Mouse (Mus musculus) forebrain, embryonic 11.5 days (tissue): ENCODE measurements around the gene Ncan. TPM values are rescaled to one million over a fixed set of nuclear protein-coding genes. Genes with fewer than 3 reads are reported as not detected.

Experiments used
- ATAC-seq: fragments of 200-750 bp; cut with Nextera tagmentation; replicated peaks from 2 replicates; pipeline ENCODE4 v1.8.0; 2017; ENCODE audit warnings: moderate TSS enrichment; ENCODE audit not compliant: low FRiP score
- DNase-seq: peaks from one replicate; pipeline ENCODE4 v3.0.0-alpha.2; 2017; ENCODE audit warnings: low spot score
- H3K27ac ChIP-seq: fragments of 300-500 bp; sonication (generic); 2 replicates; pipeline ENCODE4 v1.5.1; 2014; ENCODE audit warnings: low read depth, low read length
- H3K27me3 ChIP-seq: fragments of 300-500 bp; sonication (generic); 2 replicates; pipeline ENCODE4 v1.6.1; 2014; ENCODE audit warnings: mild to moderate bottlenecking, low read length, mixed read lengths; ENCODE audit not compliant: control insufficient read depth, insufficient read depth
- H3K36me3 ChIP-seq: fragments of 300-500 bp; sonication (generic); 2 replicates; pipeline ENCODE4 v1.6.1; 2014; ENCODE audit warnings: mild to moderate bottlenecking, low read length, moderate library complexity, mixed read lengths; ENCODE audit not compliant: control insufficient read depth, insufficient read depth
- H3K4me1 ChIP-seq: fragments of 300-500 bp; sonication (generic); replicated peaks from 2 replicates; pipeline ENCODE4 v1.6.1; 2014; ENCODE audit warnings: low read length, mixed read lengths; ENCODE audit not compliant: control insufficient read depth, insufficient read depth
- H3K4me2 ChIP-seq: fragments of 300-500 bp; sonication (generic); 2 replicates; pipeline ENCODE4 v1.6.1; 2014; ENCODE audit warnings: low read depth, mild to moderate bottlenecking, low read length, moderate library complexity, mixed read lengths; ENCODE audit not compliant: severe bottlenecking
- H3K4me3 ChIP-seq: fragments of 300-500 bp; sonication (generic); 2 replicates; pipeline ENCODE4 v1.5.1; 2014; ENCODE audit warnings: low read depth, low read length
- H3K9ac ChIP-seq: fragments of 300-500 bp; sonication (generic); 2 replicates; pipeline ENCODE4 v1.6.1; 2014; ENCODE audit warnings: low read length
- H3K9me3 ChIP-seq: fragments of 300-500 bp; sonication (generic); 2 replicates; pipeline ENCODE4 v1.6.1; 2016; ENCODE audit warnings: low read length, mixed read lengths; ENCODE audit not compliant: control insufficient read depth
- WGBS: fragments of 180-500 bp; shearing (Covaris S2); extraction: QIAGEN DNeasy Blood & Tissue Kit; methylation state at CpG from one replicate; pipeline ENCODE4 v1.1.7; 2014; 5-methylcytosine and 5-hydroxymethylcytosine counted together
- polyA plus RNA-seq: library from polyadenylated mRNA; unstranded; fragments of >200 nt; fragmentation: Nextera tagmentation; extraction: Ambion mirVana; gene quantifications from 2 replicates; pipeline ENCODE4 v1.2.1, GENCODE M21; 2014

Gene Ncan
- polyA plus RNA-seq, 1 experiment from 2014 or later, result 51.5 TPM

DNA sequence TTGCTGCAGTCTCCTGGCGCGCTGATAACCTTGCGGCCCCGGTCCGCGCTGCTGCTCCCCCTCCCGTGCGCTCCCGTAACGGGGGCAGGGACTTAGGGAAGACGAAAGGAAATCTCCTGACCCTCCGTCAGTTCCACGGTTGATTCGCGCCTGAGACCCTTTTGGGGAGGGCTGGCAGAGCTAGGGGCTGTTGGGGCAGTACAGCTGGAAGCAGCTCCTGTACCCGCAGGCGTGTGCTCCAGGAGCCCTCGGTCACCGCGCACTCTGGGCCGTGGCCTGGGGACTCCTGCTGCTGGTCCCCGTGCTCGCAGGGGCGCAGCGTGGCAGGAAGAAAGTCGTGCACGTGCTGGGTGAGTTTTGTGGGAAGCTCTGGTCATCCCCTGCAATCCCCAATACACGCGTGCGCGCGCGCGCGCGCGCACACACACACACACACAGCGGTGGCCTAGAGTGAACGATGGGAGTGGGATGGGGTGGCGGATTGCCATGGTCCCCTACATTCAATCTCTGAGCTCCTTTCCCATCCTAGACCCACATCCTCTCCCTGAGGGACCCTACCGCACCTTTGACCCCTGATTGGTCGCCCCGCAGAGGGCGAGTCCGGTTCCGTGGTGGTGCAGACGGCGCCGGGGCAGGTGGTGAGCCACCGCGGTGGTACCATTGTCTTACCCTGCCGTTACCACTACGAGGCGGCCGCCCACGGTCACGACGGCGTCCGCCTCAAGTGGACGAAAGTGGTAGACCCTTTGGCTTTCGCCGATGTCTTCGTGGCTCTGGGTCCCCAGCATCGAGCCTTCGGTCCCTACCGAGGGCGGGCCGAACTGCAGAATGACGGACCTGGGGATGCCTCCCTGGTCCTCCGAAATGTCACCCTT lies 36.2 kb downstream of the Ncan start:
- H3K4me2 ChIP-seq, result peak overlapping the region; percentile 60
- no peak overlapping the region for H3K27ac ChIP-seq
- 0 out of 2 replicates have a peak overlapping the region, but pooled peaks have one; percentile 37 for H3K9ac ChIP-seq
- 2% methylated on average over 71 of the region's 71 CpGs for WGBS
- peaks cover 68% of the 10 kb centered on the region for H3K27me3 ChIP-seq
- H3K4me1 ChIP-seq, result peaks cover 15% of the 10 kb centered on the region; the same call in 1 of the 2 replicates
- no peaks in the 10 kb centered on the region for H3K36me3 ChIP-seq
- H3K4me3 ChIP-seq, result peak overlapping the region; percentile 36
- H3K9me3 ChIP-seq, result no peaks in the 10 kb centered on the region
- ATAC-seq, result no peak
- peak; percentile 60 for DNase-seq

DNA sequence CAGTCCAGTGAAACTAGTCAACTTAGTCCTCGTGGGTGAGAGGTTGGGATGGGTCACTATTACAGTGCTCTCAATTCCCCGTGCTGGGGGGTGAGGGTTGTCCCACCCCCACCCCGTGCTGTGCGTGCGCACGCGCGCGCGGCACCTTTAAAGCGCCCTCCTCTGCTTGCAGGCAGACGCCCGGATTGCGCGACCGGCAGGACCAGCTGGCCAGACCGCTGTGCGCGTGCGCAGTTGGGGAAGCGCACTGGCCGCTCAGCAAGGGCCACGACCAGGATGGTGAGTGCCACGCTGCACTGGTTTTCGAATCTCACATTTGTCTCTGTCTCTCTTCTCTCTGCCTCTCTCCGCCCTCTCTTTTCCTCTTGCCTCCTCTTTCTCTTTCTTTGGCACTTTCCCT lies 37.4 kb downstream of the Ncan start, which contains the start of gene Hapln4:
Hapln4 (plus strand) TSS at position 173 of the 400 bp plus-strand sequence.
- Histone ChIP-seq H3K4me3 (peak within 1 kb of the TSS; percentile 36), H3K36me3 (no peaks in the 10 kb centered on the region), H3K27ac (no peak within 1 kb of the TSS), H3K9me3 (no peaks in the 10 kb centered on the region), H3K4me1 (peaks cover 15% of the 10 kb centered on the region; the same call in 1 of the 2 replicates), H3K27me3 (peaks cover 57% of the 10 kb centered on the region), H3K4me2 (peak within 1 kb of the TSS; percentile 60), H3K9ac (0 out of 2 replicates have a peak within 1 kb of the TSS, but pooled peaks have one; percentile 37)
- WGBS, result under 1% methylated on average over 26 of the region's 26 CpGs
- peak; percentile 19; the same call in 1 of the 2 replicates for ATAC-seq
- peak; percentile 85 for DNase-seq

- ATAC-seq (no peak), DNase-seq (no peak)
- no peaks in the 10 kb centered on the region for H3K9me3 ChIP-seq
- H3K36me3 ChIP-seq, result no peaks in the 10 kb centered on the region
- 87% methylated on average over 2 of the region's 2 CpGs for WGBS
- no peak overlapping the region for H3K4me3 ChIP-seq
- H3K27me3 ChIP-seq, result peaks cover 44% of the 10 kb centered on the region
- peaks cover 12% of the 10 kb centered on the region; the same call in 1 of the 2 replicates for H3K4me1 ChIP-seq
- H3K4me2 ChIP-seq, result no peak overlapping the region
- no peak overlapping the region for H3K9ac ChIP-seq
- H3K27ac ChIP-seq, result no peak overlapping the region
Measured at GRCm38 (mm10) chr8:70081976-70082375, 38.7 kb downstream of the Ncan start.

DNA sequence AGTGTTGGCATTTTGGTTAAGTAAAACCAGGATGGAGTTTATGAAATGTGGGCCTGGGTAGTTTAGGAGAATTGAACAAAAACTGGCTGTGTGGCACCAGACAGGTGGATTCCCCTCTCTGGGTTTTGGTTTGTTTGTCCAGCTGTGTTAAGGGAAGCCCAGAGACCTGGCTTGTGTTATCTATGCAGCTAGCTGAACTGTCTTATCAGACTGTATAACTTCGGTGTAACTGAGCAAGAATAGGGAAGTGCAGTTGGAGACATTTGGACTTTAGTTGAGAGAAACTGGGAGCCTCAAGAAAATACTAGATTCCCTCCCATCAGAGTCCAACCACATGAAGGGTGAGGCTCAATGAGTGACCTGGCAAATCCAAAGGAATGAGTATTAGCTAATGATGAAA lies 47.0 kb downstream of the Ncan start:
- no peaks in the 10 kb centered on the region for H3K9me3 ChIP-seq
- no peak overlapping the region for H3K4me2 ChIP-seq
- ATAC-seq (no peak), DNase-seq (no peak)
- H3K27ac ChIP-seq, result no peak overlapping the region
- WGBS, result 87% methylated on average over 1 of the region's 1 CpGs
- H3K27me3 ChIP-seq, result no peaks in the 10 kb centered on the region
- no peaks in the 10 kb centered on the region; the same call in 1 of the 2 replicates for H3K36me3 ChIP-seq
- 0 out of 2 replicates have a peak, but pooled peaks cover 2% of the 10 kb centered on the region for H3K4me1 ChIP-seq
- no peak overlapping the region for H3K4me3 ChIP-seq
- no peak overlapping the region for H3K9ac ChIP-seq

DNA sequence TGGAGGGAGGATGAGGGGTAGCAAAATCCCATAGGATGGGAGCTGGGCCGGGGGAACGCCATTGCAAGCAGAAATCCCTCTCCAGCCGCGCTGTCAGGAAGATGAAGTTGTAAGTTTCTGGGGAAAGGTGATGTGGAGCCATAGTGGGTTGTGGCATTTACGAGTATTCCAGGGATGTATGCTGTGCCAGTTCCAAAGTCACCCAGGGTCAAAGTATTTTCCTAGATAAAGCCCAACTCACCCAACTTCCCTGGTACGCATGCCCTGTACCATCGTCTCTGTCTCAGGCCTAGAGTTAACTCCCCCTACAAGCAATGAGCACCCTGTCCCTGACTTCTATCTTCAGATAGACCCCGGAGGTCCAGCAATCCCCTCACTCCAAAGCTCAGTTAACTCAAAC lies 47.6 kb downstream of the Ncan start:
- H3K27me3 ChIP-seq, result no peaks in the 10 kb centered on the region
- no peak overlapping the region for H3K9ac ChIP-seq
- H3K4me2 ChIP-seq, result no peak overlapping the region
- H3K9me3 ChIP-seq, result no peaks in the 10 kb centered on the region
- H3K27ac ChIP-seq, result no peak overlapping the region
- ATAC-seq, result no peak
- H3K36me3 ChIP-seq, result no peaks in the 10 kb centered on the region; the same call in 1 of the 2 replicates
- no peak for DNase-seq
- 63% methylated on average over 8 of the region's 8 CpGs for WGBS
- no peak overlapping the region for H3K4me3 ChIP-seq
- H3K4me1 ChIP-seq, result 0 out of 2 replicates have a peak, but pooled peaks cover 2% of the 10 kb centered on the region

DNA sequence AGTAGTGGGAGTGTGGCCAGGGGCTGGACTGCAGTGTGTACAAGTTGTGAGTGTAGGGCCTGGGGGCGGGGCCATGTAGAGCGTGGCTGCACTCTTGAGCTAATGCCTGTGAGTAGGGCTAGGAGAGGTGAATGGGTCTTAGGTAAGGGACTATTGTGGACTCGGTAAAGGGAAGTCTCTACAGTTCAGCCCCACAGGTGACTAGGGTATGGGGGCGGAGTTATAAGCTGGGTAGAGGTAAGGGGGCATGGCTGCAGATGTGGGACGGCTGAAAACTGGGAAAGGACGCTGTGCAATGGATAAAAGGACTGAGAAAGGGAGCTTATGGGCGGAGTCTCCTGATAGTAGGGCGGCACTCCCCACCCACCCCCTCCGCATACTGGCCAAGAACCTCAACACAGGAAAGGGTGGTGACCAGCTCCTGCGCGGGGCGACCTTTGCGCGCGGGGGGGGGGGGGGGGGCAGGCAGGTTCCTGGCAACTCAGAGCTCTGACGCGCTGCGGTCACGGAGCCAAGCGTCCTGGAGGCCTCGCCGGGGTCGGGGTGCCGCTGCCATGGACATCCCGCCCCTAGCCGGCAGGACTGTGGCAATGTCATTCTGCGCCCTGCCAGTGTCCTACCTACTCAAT lies 48.1 kb downstream of the Ncan start, which contains the start of gene Tm6sf2:
Tm6sf2 (plus strand) TSS at position 484 of the 629 bp plus-strand sequence.
- H3K27ac ChIP-seq, result no peak within 1 kb of the TSS
- WGBS, result 9% methylated on average over 24 of the region's 27 CpGs
- H3K4me1 ChIP-seq, result 0 out of 2 replicates have a peak, but pooled peaks cover 2% of the 10 kb centered on the region
- H3K27me3 ChIP-seq, result no peaks in the 10 kb centered on the region
- H3K9ac ChIP-seq, result no peak within 1 kb of the TSS
- H3K4me2 ChIP-seq, result no peak within 1 kb of the TSS
- peak; percentile 42; the same call in 1 of the 2 replicates for ATAC-seq
- no peaks in the 10 kb centered on the region for H3K9me3 ChIP-seq
- DNase-seq, result peak; percentile 56
- H3K36me3 ChIP-seq, result no peaks in the 10 kb centered on the region; the same call in 1 of the 2 replicates
- H3K4me3 ChIP-seq, result no peak within 1 kb of the TSS

DNA sequence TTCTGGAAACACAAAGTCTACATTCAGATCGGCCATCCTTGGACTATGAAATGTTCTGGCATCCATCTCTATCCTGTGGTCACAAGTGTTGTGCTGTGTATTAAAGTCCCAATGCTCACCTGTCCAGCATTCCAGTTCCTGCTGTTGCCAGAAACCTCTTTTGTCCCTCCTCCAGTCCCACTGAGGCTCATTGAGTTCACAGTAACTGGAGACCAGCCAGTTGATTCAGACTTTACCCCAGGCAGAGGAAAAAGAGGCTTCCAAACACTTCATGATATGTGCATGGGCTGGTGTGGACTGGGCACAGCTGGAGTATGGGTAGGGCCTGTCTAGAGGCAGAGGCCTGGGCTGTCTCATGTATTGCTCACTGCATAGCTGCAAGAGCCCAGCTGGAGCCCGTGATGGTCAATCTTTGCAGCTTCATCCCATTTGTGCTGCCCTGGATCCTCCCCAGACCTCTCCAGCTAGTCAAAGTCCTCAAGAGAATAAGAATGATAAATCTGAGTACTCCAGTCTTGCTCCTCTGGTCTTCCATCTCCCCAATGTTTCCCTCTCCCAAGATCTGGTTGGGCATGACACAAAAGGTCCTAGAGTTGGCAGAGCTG lies 48.7 kb downstream of the Ncan start:
- Histone ChIP-seq H3K4me1 (0 out of 2 replicates have a peak, but pooled peaks cover 2% of the 10 kb centered on the region), H3K4me3 (no peak overlapping the region), H3K9ac (no peak overlapping the region), H3K36me3 (peaks cover under 1% of the 10 kb centered on the region; the same call in 1 of the 2 replicates), H3K4me2 (no peak overlapping the region), H3K27ac (no peak overlapping the region), H3K9me3 (no peaks in the 10 kb centered on the region), H3K27me3 (no peaks in the 10 kb centered on the region)
- ATAC-seq (no peak), DNase-seq (no peak)
- 83% methylated on average over 2 of the region's 2 CpGs for WGBS

DNA sequence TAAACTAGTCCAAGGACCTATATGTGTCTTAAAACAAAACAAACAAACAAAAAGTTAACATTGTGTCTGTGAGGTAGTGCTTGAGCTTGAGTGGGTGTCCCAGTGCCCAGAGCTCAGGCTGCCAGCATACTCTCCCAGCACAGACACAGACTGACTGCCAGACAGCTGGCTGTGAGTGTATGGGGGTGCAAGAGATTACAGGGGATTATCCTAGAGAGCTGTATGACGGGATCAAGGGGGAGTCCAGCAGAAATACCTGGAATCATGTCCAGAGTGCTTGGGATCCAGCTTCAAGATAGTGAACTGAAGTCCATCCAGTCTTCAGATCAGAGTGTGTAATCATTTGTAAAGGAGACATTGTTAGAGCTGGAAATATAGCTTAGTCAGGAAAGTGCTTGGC lies 63.0 kb downstream of the Ncan start:
- no peak overlapping the region for H3K4me3 ChIP-seq
- 61% methylated on average over 1 of the region's 1 CpGs for WGBS
- no peak overlapping the region for H3K9ac ChIP-seq

More for the DNA sequence above, 63.0 kb downstream of the Ncan start:
- H3K36me3 ChIP-seq, result peaks cover 9% of the 10 kb centered on the region
- ATAC-seq (no peak), DNase-seq (no peak)
- H3K9me3 ChIP-seq, result no peaks in the 10 kb centered on the region
- H3K4me2 ChIP-seq, result no peak overlapping the region
- H3K27me3 ChIP-seq, result no peaks in the 10 kb centered on the region
- H3K27ac ChIP-seq, result no peak overlapping the region
- no peaks in the 10 kb centered on the region for H3K4me1 ChIP-seq
